Mouse (Mus musculus): ENCODE results near the gene Opcml. TPM values are rescaled to one million over a fixed set of nuclear protein-coding genes. Genes with fewer than 3 reads are reported as not detected.
A peak's percentile ranks its signal among the peaks of the same experiment; 100 is the strongest.

Gene Opcml
- polyA plus RNA-seq, 1 experiment from 2014 or later, result 14.1 TPM

- Histone ChIP-seq H3K27ac (no peak overlapping the region), H3K36me3 (ENCODE audit: poor library complexity, severe bottlenecking) (no peaks in the 10 kb centered on the region), H3K4me2 (no peak overlapping the region), H3K4me3 (no peak overlapping the region), H3K9ac (no peak overlapping the region), H3K27me3 (no peaks in the 10 kb centered on the region), H3K9me3 (replicated peaks) (no peaks in the 10 kb centered on the region), H3K4me1 (peaks cover 7% of the 10 kb centered on the region)
- no peak for ATAC-seq
These were observed 177.7 kb downstream of the Opcml start for GRCm38 (mm10) chr9:27968266-27968665.

- H3K27ac ChIP-seq, result no peak overlapping the region
- H3K36me3 ChIP-seq (ENCODE audit: poor library complexity, severe bottlenecking), result no peaks in the 10 kb centered on the region
- WGBS, result 84% methylated on average over 5 of the region's 5 CpGs
- no peak overlapping the region for H3K9ac ChIP-seq
- H3K4me2 ChIP-seq, result no peak overlapping the region
- no peak for ATAC-seq
- H3K9me3 ChIP-seq (replicated peaks), result no peaks in the 10 kb centered on the region
- no peaks in the 10 kb centered on the region for H3K27me3 ChIP-seq
- H3K4me1 ChIP-seq, result no peaks in the 10 kb centered on the region
- no peak overlapping the region for H3K4me3 ChIP-seq
These were observed 181.7 kb downstream of the Opcml start for GRCm38 (mm10) chr9:27972293-27972692.

GRCm38 (mm10) chr9:27982576-27982975 is 192.0 kb downstream of the Opcml start:
- Histone ChIP-seq H3K27me3 (no peaks in the 10 kb centered on the region), H3K9ac (no peak overlapping the region), H3K4me1 (no peaks in the 10 kb centered on the region), H3K27ac (no peak overlapping the region), H3K9me3 (replicated peaks) (peaks cover 3% of the 10 kb centered on the region), H3K4me2 (no peak overlapping the region), H3K4me3 (no peak overlapping the region), H3K36me3 (ENCODE audit: poor library complexity, severe bottlenecking) (no peaks in the 10 kb centered on the region)
- ATAC-seq, result no peak

GRCm38 (mm10) chr9:27986604-27987588 is 196.3 kb downstream of the Opcml start:
- 78% methylated on average over 8 of the region's 8 CpGs for WGBS
- Histone ChIP-seq H3K9me3 (replicated peaks) (no peaks in the 10 kb centered on the region), H3K36me3 (ENCODE audit: poor library complexity, severe bottlenecking) (no peaks in the 10 kb centered on the region), H3K9ac (no peak overlapping the region), H3K27me3 (no peaks in the 10 kb centered on the region), H3K4me1 (no peaks in the 10 kb centered on the region), H3K4me2 (no peak overlapping the region), H3K4me3 (no peak overlapping the region), H3K27ac (no peak overlapping the region)
- no peak for ATAC-seq

GRCm38 (mm10) chr9:27991611-27992010 is 201.0 kb downstream of the Opcml start:
- Histone ChIP-seq H3K9me3 (replicated peaks) (no peaks in the 10 kb centered on the region), H3K36me3 (ENCODE audit: poor library complexity, severe bottlenecking) (no peaks in the 10 kb centered on the region), H3K27ac (no peak overlapping the region), H3K27me3 (no peaks in the 10 kb centered on the region), H3K4me3 (no peak overlapping the region), H3K4me2 (no peak overlapping the region), H3K9ac (no peak overlapping the region), H3K4me1 (no peaks in the 10 kb centered on the region)
- 93% methylated on average over 4 of the region's 4 CpGs for WGBS
- no peak for ATAC-seq

- no peak overlapping the region for H3K9ac ChIP-seq
- no peak overlapping the region for H3K4me3 ChIP-seq
- H3K27me3 ChIP-seq, result no peaks in the 10 kb centered on the region
- H3K27ac ChIP-seq, result no peak overlapping the region
- H3K4me2 ChIP-seq, result no peak overlapping the region
- peaks cover 10% of the 10 kb centered on the region for H3K4me1 ChIP-seq
- no peaks in the 10 kb centered on the region for H3K36me3 ChIP-seq (ENCODE audit: poor library complexity, severe bottlenecking)
- H3K9me3 ChIP-seq (replicated peaks), result no peaks in the 10 kb centered on the region
- 88% methylated on average over 7 of the region's 7 CpGs for WGBS
- ATAC-seq, result no peak
These were observed 206.0 kb downstream of the Opcml start for GRCm38 (mm10) chr9:27996536-27996935.

- WGBS, result 19% methylated on average over 4 of the region's 4 CpGs
- Histone ChIP-seq H3K9ac (no peak overlapping the region), H3K9me3 (replicated peaks) (no peaks in the 10 kb centered on the region), H3K27ac (no peak overlapping the region), H3K4me3 (no peak overlapping the region), H3K36me3 (ENCODE audit: poor library complexity, severe bottlenecking) (no peaks in the 10 kb centered on the region), H3K4me1 (peaks cover 10% of the 10 kb centered on the region), H3K4me2 (no peak overlapping the region), H3K27me3 (no peaks in the 10 kb centered on the region)
- peak; percentile 65; the same call in 1 of the 2 replicates for ATAC-seq
These were observed 208.2 kb downstream of the Opcml start for GRCm38 (mm10) chr9:27998767-27999166.

GRCm38 (mm10) chr9:28003131-28003530 is 212.6 kb downstream of the Opcml start:
- H3K27ac ChIP-seq, result no peak overlapping the region
- H3K4me3 ChIP-seq, result no peak overlapping the region
- H3K9me3 ChIP-seq (replicated peaks), result peaks cover 3% of the 10 kb centered on the region
- WGBS, result 65% methylated on average over 3 of the region's 3 CpGs
- ATAC-seq, result no peak
- H3K4me1 ChIP-seq, result peaks cover 10% of the 10 kb centered on the region
- H3K4me2 ChIP-seq, result no peak overlapping the region
- no peak overlapping the region for H3K9ac ChIP-seq
- no peaks in the 10 kb centered on the region for H3K27me3 ChIP-seq
- H3K36me3 ChIP-seq (ENCODE audit: poor library complexity, severe bottlenecking), result no peaks in the 10 kb centered on the region

GRCm38 (mm10) chr9:28011483-28011882 is 220.9 kb downstream of the Opcml start:
- Histone ChIP-seq H3K4me3 (no peak overlapping the region), H3K4me2 (no peak overlapping the region), H3K4me1 (peaks cover 7% of the 10 kb centered on the region; the same call in 1 of the 2 replicates), H3K27ac (no peak overlapping the region), H3K9ac (no peak overlapping the region), H3K9me3 (replicated peaks) (no peaks in the 10 kb centered on the region), H3K36me3 (ENCODE audit: poor library complexity, severe bottlenecking) (no peaks in the 10 kb centered on the region), H3K27me3 (no peaks in the 10 kb centered on the region)
- no peak for ATAC-seq
- WGBS, result 35% methylated on average over 8 of the region's 8 CpGs

GRCm38 (mm10) chr9:28012664-28013063 is 222.1 kb downstream of the Opcml start:
- no peak overlapping the region for H3K4me2 ChIP-seq
- no peak overlapping the region for H3K4me3 ChIP-seq
- whole genome bisulfite sequencing, result 71% methylated on average over 7 of the region's 7 CpGs
- no peaks in the 10 kb centered on the region for H3K27me3 ChIP-seq
- no peak overlapping the region for H3K9ac ChIP-seq
- no peak for ATAC-seq
- H3K27ac ChIP-seq, result no peak overlapping the region
- peaks cover 7% of the 10 kb centered on the region; the same call in 1 of the 2 replicates for H3K4me1 ChIP-seq
- no peaks in the 10 kb centered on the region for H3K36me3 ChIP-seq (ENCODE audit: poor library complexity, severe bottlenecking)
- no peaks in the 10 kb centered on the region for H3K9me3 ChIP-seq (replicated peaks)

- Histone ChIP-seq H3K9me3 (replicated peaks) (no peaks in the 10 kb centered on the region), H3K27ac (no peak overlapping the region), H3K4me2 (no peak overlapping the region), H3K4me3 (no peak overlapping the region), H3K4me1 (peaks cover 7% of the 10 kb centered on the region; the same call in 1 of the 2 replicates), H3K27me3 (no peaks in the 10 kb centered on the region), H3K36me3 (ENCODE audit: poor library complexity, severe bottlenecking) (no peaks in the 10 kb centered on the region), H3K9ac (no peak overlapping the region)
- WGBS, result 70% methylated on average over 3 of the region's 3 CpGs
- no peak for ATAC-seq
These were observed 222.6 kb downstream of the Opcml start for GRCm38 (mm10) chr9:28013192-28013591.

- 43% methylated on average over 5 of the region's 5 CpGs for WGBS
- Histone ChIP-seq H3K4me1 (peaks cover 18% of the 10 kb centered on the region), H3K9me3 (replicated peaks) (no peaks in the 10 kb centered on the region), H3K36me3 (ENCODE audit: poor library complexity, severe bottlenecking) (no peaks in the 10 kb centered on the region), H3K27me3 (no peaks in the 10 kb centered on the region), H3K27ac (no peak overlapping the region), H3K4me3 (no peak overlapping the region), H3K9ac (no peak overlapping the region), H3K4me2 (no peak overlapping the region)
- ATAC-seq, result no peak
These were observed 237.6 kb downstream of the Opcml start for GRCm38 (mm10) chr9:28028156-28028555.

All from forebrain, embryonic 13.5 days (tissue).